Mouse (Mus musculus): ENCODE results near the gene Ifngr2. TPM values are rescaled to one million over a fixed set of nuclear protein-coding genes. Genes with fewer than 3 reads are reported as not detected.

Gene Ifngr2
- polyA plus RNA-seq, 1 experiment from 2014 or later = 118 TPM

GRCm38 (mm10) chr16:91592162-91592561 lies 45.3 kb downstream of the Ifngr2 start:
- Histone ChIP-seq H3K9me3 (ENCODE audit: control insufficient read depth, low read length) (no peaks in the 10 kb centered on the region), H3K4me1 (replicated peaks; ENCODE audit: control insufficient read depth, insufficient read depth, low read length) (peaks cover 18% of the 10 kb centered on the region), H3K36me3 (ENCODE audit: control insufficient read depth, insufficient read depth) (no peaks in the 10 kb centered on the region), H3K9ac (replicated peaks; ENCODE audit: low read depth, low read length) (no peak overlapping the region), H3K27me3 (replicated peaks; ENCODE audit: control insufficient read depth, insufficient read depth, low read length) (no peaks in the 10 kb centered on the region), H3K27ac (ENCODE audit: low read length) (no peak overlapping the region), H3K4me2 (ENCODE audit: low read length) (no peak overlapping the region), H3K4me3 (replicated peaks; ENCODE audit: low read length) (no peak overlapping the region)
- 80% methylated on average over 8 of the region's 8 CpGs for WGBS
- no peak for ATAC-seq

- ATAC-seq = no peak
These were observed 46.4 kb downstream of the Ifngr2 start for GRCm38 (mm10) chr16:91593262-91593661.

GRCm38 (mm10) chr16:91595076-91595475 lies 48.2 kb downstream of the Ifngr2 start:
- Histone ChIP-seq H3K9me3 (ENCODE audit: control insufficient read depth, low read length) (no peaks in the 10 kb centered on the region), H3K27me3 (replicated peaks; ENCODE audit: control insufficient read depth, insufficient read depth, low read length) (peaks cover 3% of the 10 kb centered on the region; the same call in 1 of the 2 replicates), H3K27ac (ENCODE audit: low read length) (no peak overlapping the region), H3K36me3 (ENCODE audit: control insufficient read depth, insufficient read depth) (no peaks in the 10 kb centered on the region), H3K4me1 (replicated peaks; ENCODE audit: control insufficient read depth, insufficient read depth, low read length) (peaks cover 18% of the 10 kb centered on the region), H3K4me2 (ENCODE audit: low read length) (no peak overlapping the region), H3K9ac (replicated peaks; ENCODE audit: low read depth, low read length) (no peak overlapping the region; the same call in 1 of the 2 replicates), H3K4me3 (replicated peaks; ENCODE audit: low read length) (no peak overlapping the region)
- WGBS = 62% methylated on average over 6 of the region's 6 CpGs
- ATAC-seq = peak; percentile 6; the same call in 1 of the 2 replicates

More at GRCm38 (mm10) chr16:91593262-91593661, 46.4 kb downstream of the Ifngr2 start:
- Histone ChIP-seq H3K27ac (ENCODE audit: low read length) (no peak overlapping the region), H3K4me1 (replicated peaks; ENCODE audit: control insufficient read depth, insufficient read depth, low read length) (peaks cover 18% of the 10 kb centered on the region), H3K4me2 (ENCODE audit: low read length) (no peak overlapping the region), H3K9me3 (ENCODE audit: control insufficient read depth, low read length) (no peaks in the 10 kb centered on the region), H3K4me3 (replicated peaks; ENCODE audit: low read length) (no peak overlapping the region), H3K27me3 (replicated peaks; ENCODE audit: control insufficient read depth, insufficient read depth, low read length) (no peaks in the 10 kb centered on the region), H3K9ac (replicated peaks; ENCODE audit: low read depth, low read length) (no peak overlapping the region), H3K36me3 (ENCODE audit: control insufficient read depth, insufficient read depth) (no peaks in the 10 kb centered on the region)
- WGBS = 83% methylated on average over 3 of the region's 3 CpGs

- Histone ChIP-seq H3K4me3 (replicated peaks; ENCODE audit: low read length) (peak overlapping the region; percentile 96), H3K27me3 (replicated peaks; ENCODE audit: control insufficient read depth, insufficient read depth, low read length) (peaks cover 3% of the 10 kb centered on the region; the same call in 1 of the 2 replicates), H3K9me3 (ENCODE audit: control insufficient read depth, low read length) (no peaks in the 10 kb centered on the region), H3K9ac (replicated peaks; ENCODE audit: low read depth, low read length) (peak overlapping the region; percentile 82), H3K4me1 (replicated peaks; ENCODE audit: control insufficient read depth, insufficient read depth, low read length) (peaks cover 18% of the 10 kb centered on the region), H3K27ac (ENCODE audit: low read length) (no peak overlapping the region), H3K36me3 (ENCODE audit: control insufficient read depth, insufficient read depth) (no peaks in the 10 kb centered on the region), H3K4me2 (ENCODE audit: low read length) (peak overlapping the region; percentile 57)
- no peak for ATAC-seq
- WGBS = 18% methylated on average over 9 of the region's 9 CpGs
These were observed 49.5 kb downstream of the Ifngr2 start for GRCm38 (mm10) chr16:91596397-91596778.

- H3K4me3 ChIP-seq (replicated peaks; ENCODE audit: low read length) = peak overlapping the region; percentile 96
- peak overlapping the region; percentile 56 for H3K27ac ChIP-seq (ENCODE audit: low read length)
- no peaks in the 10 kb centered on the region for H3K36me3 ChIP-seq (ENCODE audit: control insufficient read depth, insufficient read depth)
- H3K4me1 ChIP-seq (replicated peaks; ENCODE audit: control insufficient read depth, insufficient read depth, low read length) = peaks cover 18% of the 10 kb centered on the region
- no peaks in the 10 kb centered on the region for H3K9me3 ChIP-seq (ENCODE audit: control insufficient read depth, low read length)
- under 1% methylated on average over 75 of the region's 75 CpGs for WGBS
- H3K4me2 ChIP-seq (ENCODE audit: low read length) = peak overlapping the region; percentile 57
- peaks cover 3% of the 10 kb centered on the region; the same call in 1 of the 2 replicates for H3K27me3 ChIP-seq (replicated peaks; ENCODE audit: control insufficient read depth, insufficient read depth, low read length)
- H3K9ac ChIP-seq (replicated peaks; ENCODE audit: low read depth, low read length) = peak overlapping the region; percentile 82
- no peak; the same call in none of the 2 replicates for ATAC-seq
These were observed 50.2 kb downstream of the Ifngr2 start for GRCm38 (mm10) chr16:91596779-91597671.

GRCm38 (mm10) chr16:91597672-91598010 lies 50.8 kb downstream of the Ifngr2 start, which contains the start of gene Tmem50b:
Tmem50b (minus strand) TSS chr16:91597800.
- peaks cover 18% of the 10 kb centered on the region for H3K4me1 ChIP-seq (replicated peaks; ENCODE audit: control insufficient read depth, insufficient read depth, low read length)
- peaks cover 3% of the 10 kb centered on the region; the same call in 1 of the 2 replicates for H3K27me3 ChIP-seq (replicated peaks; ENCODE audit: control insufficient read depth, insufficient read depth, low read length)
- no peaks in the 10 kb centered on the region for H3K9me3 ChIP-seq (ENCODE audit: control insufficient read depth, low read length)
- peak within 1 kb of the TSS; percentile 56 for H3K27ac ChIP-seq (ENCODE audit: low read length)
- WGBS = under 1% methylated on average over 27 of the region's 34 CpGs
- peak within 1 kb of the TSS; percentile 82 for H3K9ac ChIP-seq (replicated peaks; ENCODE audit: low read depth, low read length)
- H3K36me3 ChIP-seq (ENCODE audit: control insufficient read depth, insufficient read depth) = no peaks in the 10 kb centered on the region
- peak within 1 kb of the TSS; percentile 57 for H3K4me2 ChIP-seq (ENCODE audit: low read length)
- H3K4me3 ChIP-seq (replicated peaks; ENCODE audit: low read length) = peak within 1 kb of the TSS; percentile 96
- ATAC-seq = peak; percentile 99

- Histone ChIP-seq H3K4me1 (replicated peaks; ENCODE audit: control insufficient read depth, insufficient read depth, low read length) (peaks cover 18% of the 10 kb centered on the region), H3K9me3 (ENCODE audit: control insufficient read depth, low read length) (no peaks in the 10 kb centered on the region), H3K4me3 (replicated peaks; ENCODE audit: low read length) (no peak overlapping the region), H3K27ac (ENCODE audit: low read length) (no peak overlapping the region), H3K9ac (replicated peaks; ENCODE audit: low read depth, low read length) (no peak overlapping the region), H3K4me2 (ENCODE audit: low read length) (no peak overlapping the region), H3K36me3 (ENCODE audit: control insufficient read depth, insufficient read depth) (no peaks in the 10 kb centered on the region), H3K27me3 (replicated peaks; ENCODE audit: control insufficient read depth, insufficient read depth, low read length) (peaks cover 3% of the 10 kb centered on the region; the same call in 1 of the 2 replicates)
- ATAC-seq = no peak
These were observed 52.4 kb downstream of the Ifngr2 start for GRCm38 (mm10) chr16:91599242-91599641.

GRCm38 (mm10) chr16:91601081-91601480 lies 54.2 kb downstream of the Ifngr2 start:
- 84% methylated on average over 4 of the region's 4 CpGs for WGBS
- ATAC-seq = no peak
- Histone ChIP-seq H3K4me3 (replicated peaks; ENCODE audit: low read length) (no peak overlapping the region), H3K36me3 (ENCODE audit: control insufficient read depth, insufficient read depth) (no peaks in the 10 kb centered on the region), H3K9ac (replicated peaks; ENCODE audit: low read depth, low read length) (no peak overlapping the region), H3K27ac (ENCODE audit: low read length) (no peak overlapping the region), H3K4me2 (ENCODE audit: low read length) (no peak overlapping the region), H3K9me3 (ENCODE audit: control insufficient read depth, low read length) (no peaks in the 10 kb centered on the region), H3K27me3 (replicated peaks; ENCODE audit: control insufficient read depth, insufficient read depth, low read length) (peaks cover 3% of the 10 kb centered on the region; the same call in 1 of the 2 replicates), H3K4me1 (replicated peaks; ENCODE audit: control insufficient read depth, insufficient read depth, low read length) (peaks cover 9% of the 10 kb centered on the region)

GRCm38 (mm10) chr16:91601693-91602092 lies 54.8 kb downstream of the Ifngr2 start:
- Histone ChIP-seq H3K4me1 (replicated peaks; ENCODE audit: control insufficient read depth, insufficient read depth, low read length) (peaks cover 4% of the 10 kb centered on the region), H3K4me2 (ENCODE audit: low read length) (no peak overlapping the region), H3K27ac (ENCODE audit: low read length) (no peak overlapping the region), H3K27me3 (replicated peaks; ENCODE audit: control insufficient read depth, insufficient read depth, low read length) (peaks cover 3% of the 10 kb centered on the region; the same call in 1 of the 2 replicates), H3K36me3 (ENCODE audit: control insufficient read depth, insufficient read depth) (no peaks in the 10 kb centered on the region), H3K9me3 (ENCODE audit: control insufficient read depth, low read length) (no peaks in the 10 kb centered on the region), H3K4me3 (replicated peaks; ENCODE audit: low read length) (no peak overlapping the region), H3K9ac (replicated peaks; ENCODE audit: low read depth, low read length) (no peak overlapping the region)
- whole genome bisulfite sequencing = 82% methylated on average over 9 of the region's 9 CpGs
- ATAC-seq = no peak

Measured in forebrain, embryonic 16.5 days (tissue).